Mouse (Mus musculus): ENCODE data around the gene Acsm2. TPM values are rescaled to one million over a fixed set of nuclear protein-coding genes. Genes with fewer than 3 reads are reported as not detected.

Gene Acsm2
- polyA plus RNA-seq, 1 experiment from 2014 or later: not detected

DNA sequence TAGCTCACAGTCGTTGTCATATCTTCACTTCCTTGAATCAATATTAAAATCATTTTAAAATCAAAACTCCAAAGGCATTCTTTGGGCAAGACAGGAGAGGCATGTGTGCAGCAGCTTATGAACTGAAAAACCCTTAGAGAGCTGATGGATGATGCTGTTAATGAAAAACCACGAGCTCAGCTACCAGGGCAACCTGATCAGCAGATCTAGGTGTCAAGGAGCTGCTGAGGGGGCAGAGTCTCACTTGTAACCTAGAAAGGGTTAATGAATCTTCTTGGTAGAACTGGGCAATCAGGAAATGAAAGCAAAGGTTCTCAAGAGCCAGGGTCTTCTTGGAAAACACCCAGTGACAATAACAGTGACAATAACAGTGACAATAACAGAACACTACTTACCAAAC is 42.4 kb downstream of the Acsm2 start:
- Histone ChIP-seq H3K27ac (ENCODE audit: low read depth) (no peak overlapping the region), H3K9me3 (ENCODE audit: control insufficient read depth, low read length) (no peaks in the 10 kb centered on the region), H3K27me3 (replicated peaks; ENCODE audit: control insufficient read depth, insufficient read depth, low read length) (no peaks in the 10 kb centered on the region), H3K9ac (ENCODE audit: low read length) (no peak overlapping the region), H3K4me2 (ENCODE audit: low read length) (no peak overlapping the region), H3K4me1 (replicated peaks; ENCODE audit: control insufficient read depth, insufficient read depth, low read length) (no peaks in the 10 kb centered on the region), H3K4me3 (ENCODE audit: low read depth, low read length) (no peak overlapping the region), H3K36me3 (ENCODE audit: control insufficient read depth, insufficient read depth, low read length) (no peaks in the 10 kb centered on the region)
- DNase-seq (ENCODE audit: low spot score) (no peak), ATAC-seq (replicated peaks; ENCODE audit: low FRiP score, low TSS enrichment, low read depth) (no peak)
- 59% methylated on average over 2 of the region's 2 CpGs for WGBS

DNA sequence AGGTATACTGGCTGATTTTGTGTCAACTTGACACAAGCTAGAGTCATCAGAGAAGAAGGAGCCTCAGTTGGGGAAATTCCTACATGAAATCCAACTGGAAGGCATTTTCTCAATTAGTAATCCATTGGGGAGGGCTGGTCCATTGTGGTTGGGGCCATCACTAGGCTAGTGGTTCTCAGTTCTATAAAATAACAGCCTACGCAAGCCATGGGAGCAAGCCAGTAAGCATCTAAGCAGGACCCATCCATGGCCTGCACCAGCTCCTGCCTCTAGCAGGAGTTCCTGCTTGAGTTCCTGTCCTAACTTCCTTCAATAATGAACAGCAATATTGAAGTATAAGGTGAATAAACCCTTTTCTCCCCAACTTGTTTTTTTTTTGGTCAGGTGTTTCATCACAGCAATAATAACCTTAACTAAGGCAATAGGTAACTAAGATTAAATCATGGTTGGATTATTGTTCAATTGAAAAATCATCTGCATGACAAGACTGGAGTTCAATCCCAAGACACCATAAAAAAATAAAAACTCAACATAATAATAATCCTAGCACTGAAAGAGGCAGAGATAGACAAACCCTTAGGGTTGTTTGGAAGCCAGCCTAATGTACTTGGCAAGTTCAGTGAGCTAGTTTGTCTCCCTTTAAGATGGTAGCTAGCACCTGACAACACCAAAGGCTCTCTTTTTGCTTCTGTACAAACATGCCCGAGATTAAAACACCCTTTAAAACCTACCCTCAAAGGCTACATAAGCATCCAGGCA is 47.2 kb downstream of the Acsm2 start:
- Histone ChIP-seq H3K4me2 (ENCODE audit: low read length) (no peak overlapping the region), H3K9me3 (ENCODE audit: control insufficient read depth, low read length) (no peaks in the 10 kb centered on the region), H3K27me3 (replicated peaks; ENCODE audit: control insufficient read depth, insufficient read depth, low read length) (no peaks in the 10 kb centered on the region), H3K4me1 (replicated peaks; ENCODE audit: control insufficient read depth, insufficient read depth, low read length) (no peaks in the 10 kb centered on the region), H3K9ac (ENCODE audit: low read length) (no peak overlapping the region), H3K27ac (ENCODE audit: low read depth) (no peak overlapping the region), H3K4me3 (ENCODE audit: low read depth, low read length) (no peak overlapping the region), H3K36me3 (ENCODE audit: control insufficient read depth, insufficient read depth, low read length) (no peaks in the 10 kb centered on the region)
- 86% methylated on average over 2 of the region's 2 CpGs for WGBS
- ATAC-seq (replicated peaks; ENCODE audit: low FRiP score, low TSS enrichment, low read depth) (no peak), DNase-seq (ENCODE audit: low spot score) (no peak)

- Histone ChIP-seq H3K9me3 (ENCODE audit: control insufficient read depth, low read length) (no peaks in the 10 kb centered on the region), H3K4me1 (replicated peaks; ENCODE audit: control insufficient read depth, insufficient read depth, low read length) (no peaks in the 10 kb centered on the region), H3K9ac (ENCODE audit: low read length) (no peak overlapping the region), H3K27me3 (replicated peaks; ENCODE audit: control insufficient read depth, insufficient read depth, low read length) (no peaks in the 10 kb centered on the region), H3K27ac (ENCODE audit: low read depth) (no peak overlapping the region), H3K36me3 (ENCODE audit: control insufficient read depth, insufficient read depth, low read length) (no peaks in the 10 kb centered on the region), H3K4me2 (ENCODE audit: low read length) (no peak overlapping the region), H3K4me3 (ENCODE audit: low read depth, low read length) (no peak overlapping the region)
- ATAC-seq (replicated peaks; ENCODE audit: low FRiP score, low TSS enrichment, low read depth): no peak
- DNase-seq (ENCODE audit: low spot score): no peak
- 79% methylated on average over 1 of the region's 1 CpGs for WGBS
Measured at GRCm38 (mm10) chr7:119601954-119602317, 47.8 kb downstream of the Acsm2 start.

DNA sequence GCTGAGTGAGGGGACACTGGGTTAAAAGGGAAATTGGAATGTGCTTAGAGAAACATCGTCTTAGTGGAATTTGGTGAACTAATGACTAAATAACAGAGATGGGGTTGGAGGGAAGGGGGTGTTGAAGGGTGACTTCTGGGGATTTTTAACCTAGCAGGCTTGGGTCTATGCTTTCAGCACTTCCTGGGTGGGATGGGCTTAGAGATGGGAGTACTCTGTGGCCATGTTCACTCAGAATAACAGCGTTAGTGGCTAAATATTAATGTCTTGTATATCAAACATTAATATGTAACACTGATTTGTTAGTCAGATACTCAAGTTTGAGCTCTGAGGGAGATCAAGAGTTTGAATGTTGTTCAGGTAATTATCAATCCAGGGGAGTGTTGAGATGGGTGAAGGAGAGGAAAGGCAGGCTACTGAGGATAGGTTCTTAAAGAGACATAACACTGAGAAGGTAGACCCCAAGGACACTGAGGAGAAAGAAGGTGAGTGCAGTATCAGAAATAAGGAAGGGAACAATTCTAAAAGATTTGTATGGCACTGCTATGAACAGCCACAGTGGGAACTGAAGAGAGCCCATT is 50.9 kb downstream of the Acsm2 start:
- no peak for DNase-seq (ENCODE audit: low spot score)

DNA sequence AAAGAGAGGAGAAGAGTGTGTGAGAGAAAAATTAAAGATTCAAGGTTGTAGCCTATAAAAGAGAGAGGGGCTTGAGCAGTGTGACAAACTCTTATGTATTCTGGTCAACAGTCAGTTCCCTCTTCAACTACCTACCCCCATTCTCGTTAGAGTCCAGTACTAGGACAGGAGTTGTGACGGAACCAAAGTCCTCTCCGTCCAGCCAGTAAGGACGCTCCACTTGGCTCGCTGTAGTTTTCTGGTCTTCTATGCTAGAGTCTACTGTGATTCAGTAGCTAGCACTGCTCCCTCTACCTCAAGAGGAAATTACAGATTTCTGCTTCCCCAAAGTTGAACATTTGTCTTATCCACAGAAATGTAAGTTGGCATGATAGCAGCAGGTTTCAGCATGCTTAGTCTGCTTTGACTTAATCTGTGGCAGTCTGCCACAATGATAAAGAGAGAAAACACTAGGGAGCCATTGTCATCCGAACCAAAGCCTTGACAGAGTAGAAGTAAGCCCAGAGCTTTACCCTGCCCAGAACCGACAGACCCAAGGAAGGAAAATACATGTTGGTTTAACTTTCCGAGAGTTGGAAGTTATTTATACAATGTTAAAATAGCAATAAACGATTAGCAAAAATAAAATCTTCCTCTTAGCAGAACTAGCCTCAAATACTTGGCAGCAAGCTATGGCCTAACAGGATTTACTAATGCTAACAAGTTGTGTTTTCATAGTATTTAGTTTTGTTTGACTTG is 52.0 kb downstream of the Acsm2 start:
- no peaks in the 10 kb centered on the region for H3K27me3 ChIP-seq (replicated peaks; ENCODE audit: control insufficient read depth, insufficient read depth, low read length)
- ATAC-seq (replicated peaks; ENCODE audit: low FRiP score, low TSS enrichment, low read depth): no peak
- no peak overlapping the region for H3K9ac ChIP-seq (ENCODE audit: low read length)
- DNase-seq (ENCODE audit: low spot score): no peak
- WGBS: 77% methylated on average over 9 of the region's 9 CpGs
- H3K36me3 ChIP-seq (ENCODE audit: control insufficient read depth, insufficient read depth, low read length): no peaks in the 10 kb centered on the region
- H3K27ac ChIP-seq (ENCODE audit: low read depth): no peak overlapping the region
- H3K9me3 ChIP-seq (ENCODE audit: control insufficient read depth, low read length): no peaks in the 10 kb centered on the region
- no peak overlapping the region for H3K4me3 ChIP-seq (ENCODE audit: low read depth, low read length)
- no peak overlapping the region for H3K4me2 ChIP-seq (ENCODE audit: low read length)
- H3K4me1 ChIP-seq (replicated peaks; ENCODE audit: control insufficient read depth, insufficient read depth, low read length): no peaks in the 10 kb centered on the region

More for the DNA sequence above, 50.9 kb downstream of the Acsm2 start:
- 70% methylated on average over 2 of the region's 2 CpGs for WGBS
- Histone ChIP-seq H3K9me3 (ENCODE audit: control insufficient read depth, low read length) (no peaks in the 10 kb centered on the region), H3K27me3 (replicated peaks; ENCODE audit: control insufficient read depth, insufficient read depth, low read length) (no peaks in the 10 kb centered on the region), H3K9ac (ENCODE audit: low read length) (no peak overlapping the region), H3K4me3 (ENCODE audit: low read depth, low read length) (no peak overlapping the region), H3K27ac (ENCODE audit: low read depth) (no peak overlapping the region), H3K4me2 (ENCODE audit: low read length) (no peak overlapping the region), H3K4me1 (replicated peaks; ENCODE audit: control insufficient read depth, insufficient read depth, low read length) (no peaks in the 10 kb centered on the region), H3K36me3 (ENCODE audit: control insufficient read depth, insufficient read depth, low read length) (no peaks in the 10 kb centered on the region)
- ATAC-seq (replicated peaks; ENCODE audit: low FRiP score, low TSS enrichment, low read depth): no peak

DNA sequence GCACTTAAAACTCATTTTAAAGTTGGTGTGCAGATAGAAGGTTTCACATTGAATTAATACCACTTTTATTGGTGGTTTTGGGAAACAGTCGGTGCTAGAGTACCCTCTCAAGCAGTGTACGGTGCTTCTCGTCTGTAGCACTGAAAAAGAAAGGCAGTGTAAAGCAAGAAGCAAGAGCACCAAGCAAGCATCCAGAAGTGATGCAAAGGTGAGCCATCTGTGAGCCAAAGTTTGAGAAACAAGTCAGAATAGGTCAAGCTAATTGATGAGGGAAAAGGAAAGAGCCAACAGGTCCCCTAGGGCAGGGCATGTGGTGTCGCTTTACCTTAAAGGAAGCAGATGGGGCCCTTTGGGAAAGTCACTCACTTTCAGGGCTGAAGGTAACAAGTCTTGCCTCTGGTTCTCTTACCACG is 52.5 kb downstream of the Acsm2 start, which contains the start of gene Acsm1:
TSS of gene Acsm1 (plus strand) at position 363 of the 413 bp plus-strand sequence.
- no peaks in the 10 kb centered on the region for H3K27me3 ChIP-seq (replicated peaks; ENCODE audit: control insufficient read depth, insufficient read depth, low read length)
- H3K9me3 ChIP-seq (ENCODE audit: control insufficient read depth, low read length): no peaks in the 10 kb centered on the region
- DNase-seq (ENCODE audit: low spot score) (no peak), ATAC-seq (replicated peaks; ENCODE audit: low FRiP score, low TSS enrichment, low read depth) (no peak)
- 76% methylated on average over 5 of the region's 5 CpGs for WGBS
- H3K9ac ChIP-seq (ENCODE audit: low read length): no peak within 1 kb of the TSS
- no peaks in the 10 kb centered on the region for H3K4me1 ChIP-seq (replicated peaks; ENCODE audit: control insufficient read depth, insufficient read depth, low read length)
- no peak within 1 kb of the TSS for H3K4me2 ChIP-seq (ENCODE audit: low read length)
- H3K4me3 ChIP-seq (ENCODE audit: low read depth, low read length): no peak within 1 kb of the TSS
- H3K36me3 ChIP-seq (ENCODE audit: control insufficient read depth, insufficient read depth, low read length): no peaks in the 10 kb centered on the region
- no peak within 1 kb of the TSS for H3K27ac ChIP-seq (ENCODE audit: low read depth)

- WGBS: 65% methylated on average over 9 of the region's 9 CpGs
- H3K9ac ChIP-seq (ENCODE audit: low read length): no peak overlapping the region
- no peak for ATAC-seq (replicated peaks; ENCODE audit: low FRiP score, low TSS enrichment, low read depth)
Measured at GRCm38 (mm10) chr7:119607796-119608515, 53.8 kb downstream of the Acsm2 start.

GRCm38 (mm10) chr7:119616531-119616930 is 62.4 kb downstream of the Acsm2 start:
- 28% methylated on average over 1 of the region's 1 CpGs for WGBS

More at GRCm38 (mm10) chr7:119607796-119608515, 53.8 kb downstream of the Acsm2 start:
- H3K4me3 ChIP-seq (ENCODE audit: low read depth, low read length): no peak overlapping the region
- H3K36me3 ChIP-seq (ENCODE audit: control insufficient read depth, insufficient read depth, low read length): no peaks in the 10 kb centered on the region
- DNase-seq (ENCODE audit: low spot score): no peak
- H3K9me3 ChIP-seq (ENCODE audit: control insufficient read depth, low read length): no peaks in the 10 kb centered on the region
- H3K4me1 ChIP-seq (replicated peaks; ENCODE audit: control insufficient read depth, insufficient read depth, low read length): no peaks in the 10 kb centered on the region
- no peak overlapping the region for H3K27ac ChIP-seq (ENCODE audit: low read depth)
- no peak overlapping the region for H3K4me2 ChIP-seq (ENCODE audit: low read length)
- H3K27me3 ChIP-seq (replicated peaks; ENCODE audit: control insufficient read depth, insufficient read depth, low read length): no peaks in the 10 kb centered on the region

More at GRCm38 (mm10) chr7:119616531-119616930, 62.4 kb downstream of the Acsm2 start:
- ATAC-seq (replicated peaks; ENCODE audit: low FRiP score, low TSS enrichment, low read depth): no peak
- no peak overlapping the region for H3K27ac ChIP-seq (ENCODE audit: low read depth)
- H3K9ac ChIP-seq (ENCODE audit: low read length): no peak overlapping the region
- H3K4me1 ChIP-seq (replicated peaks; ENCODE audit: control insufficient read depth, insufficient read depth, low read length): no peaks in the 10 kb centered on the region
- H3K4me3 ChIP-seq (ENCODE audit: low read depth, low read length): no peak overlapping the region
- no peak overlapping the region for H3K4me2 ChIP-seq (ENCODE audit: low read length)
- H3K36me3 ChIP-seq (ENCODE audit: control insufficient read depth, insufficient read depth, low read length): no peaks in the 10 kb centered on the region
- no peaks in the 10 kb centered on the region for H3K9me3 ChIP-seq (ENCODE audit: control insufficient read depth, low read length)
- no peaks in the 10 kb centered on the region for H3K27me3 ChIP-seq (replicated peaks; ENCODE audit: control insufficient read depth, insufficient read depth, low read length)
- DNase-seq (ENCODE audit: low spot score): no peak

Measured in intestine, embryonic 14.5 days (tissue).